Mouse (Mus musculus) neural tube, embryonic 14.5 days (tissue): ENCODE results near the gene Olfr358. TPM values are rescaled to one million over a fixed set of nuclear protein-coding genes. Genes with fewer than 3 reads are reported as not detected.

ENCODE experiments used
- ATAC-seq: fragments of 200-750 bp; cut with Nextera tagmentation; 2 replicates; pipeline ENCODE4 v1.8.0; 2017; ENCODE audit warnings: low read depth, mild to moderate bottlenecking, moderate TSS enrichment, moderate library complexity
- H3K27ac ChIP-seq: fragments of 300-500 bp; sonication (generic); 2 replicates; pipeline ENCODE4 v1.5.1; 2014; ENCODE audit warnings: low read depth, mild to moderate bottlenecking, control low read depth, low read length, moderate library complexity, mixed read lengths
- H3K27me3 ChIP-seq: fragments of 300-500 bp; sonication (generic); 2 replicates; pipeline ENCODE4 v1.6.1; 2014; ENCODE audit warnings: low read length; ENCODE audit not compliant: control insufficient read depth, insufficient read depth
- H3K36me3 ChIP-seq: fragments of 300-500 bp; sonication (generic); 2 replicates; pipeline ENCODE4 v1.6.1; 2014; ENCODE audit warnings: low read length, mixed read lengths; ENCODE audit not compliant: control insufficient read depth, insufficient read depth
- H3K4me1 ChIP-seq: fragments of 300-500 bp; sonication (generic); 2 replicates; pipeline ENCODE4 v1.6.1; 2014; ENCODE audit warnings: low read length; ENCODE audit not compliant: control insufficient read depth, insufficient read depth
- H3K4me2 ChIP-seq: fragments of 300-500 bp; sonication (generic); 2 replicates; pipeline ENCODE4 v1.6.1; 2014; ENCODE audit warnings: mild to moderate bottlenecking, low read depth, low read length, control low read depth
- H3K4me3 ChIP-seq: fragments of 300-500 bp; sonication (generic); 2 replicates; pipeline ENCODE4 v1.5.1; 2014; ENCODE audit warnings: low read depth, low read length, control low read depth, mixed read lengths
- H3K9ac ChIP-seq: fragments of 300-500 bp; sonication (generic); replicated peaks from 2 replicates; pipeline ENCODE4 v1.6.1; 2014; ENCODE audit warnings: low read depth, mild to moderate bottlenecking, control low read depth, low read length, mixed read lengths
- H3K9me3 ChIP-seq: fragments of 300-500 bp; sonication (generic); 2 replicates; pipeline ENCODE4 v1.6.1; 2016; ENCODE audit warnings: low read length; ENCODE audit not compliant: control insufficient read depth
- WGBS: fragments of 180-500 bp; shearing (Covaris S2); extraction: QIAGEN DNeasy Blood & Tissue Kit; methylation state at CpG from one replicate; pipeline ENCODE4 v1.1.7; 2014; 5-methylcytosine and 5-hydroxymethylcytosine counted together
- polyA plus RNA-seq: library from polyadenylated mRNA; unstranded; fragments of >200 nt; fragmentation: Nextera tagmentation; extraction: Ambion mirVana; gene quantifications from 2 replicates; pipeline ENCODE4 v1.2.1, GENCODE M21; 2014

Gene Olfr358
- polyA plus RNA-seq: not detected in 2 replicates

DNA sequence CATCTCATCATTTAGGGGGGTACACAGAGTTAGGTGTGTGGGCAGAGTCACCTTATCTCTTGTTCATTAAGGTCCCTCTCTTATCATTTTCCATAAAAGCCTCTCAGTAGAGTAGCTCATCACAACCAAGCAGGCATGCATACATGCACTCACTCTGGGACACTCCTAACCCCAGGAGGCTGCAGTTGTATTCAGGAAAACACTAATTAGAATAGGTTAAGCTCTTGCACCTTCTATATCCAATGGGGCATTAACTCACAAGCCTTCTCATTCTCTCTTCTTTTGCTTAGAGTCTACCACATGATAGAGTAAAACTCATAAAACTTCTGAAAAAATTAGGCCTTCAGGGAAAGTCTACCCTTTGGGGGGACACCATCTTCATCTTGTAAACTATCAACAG is at the start of gene Olfr358:
TSS of gene Olfr358 (minus strand) at position 101 of the 400 bp plus-strand sequence.
- no peaks in the 10 kb centered on the region for H3K27me3 ChIP-seq
- no peak within 1 kb of the TSS for H3K9ac ChIP-seq
- H3K4me2 ChIP-seq: no peak within 1 kb of the TSS
- H3K27ac ChIP-seq: no peak within 1 kb of the TSS
- H3K36me3 ChIP-seq: no peaks in the 10 kb centered on the region
- H3K4me3 ChIP-seq: no peak within 1 kb of the TSS
- ATAC-seq: no peak
- no peaks in the 10 kb centered on the region for H3K9me3 ChIP-seq
- H3K4me1 ChIP-seq: no peaks in the 10 kb centered on the region

DNA sequence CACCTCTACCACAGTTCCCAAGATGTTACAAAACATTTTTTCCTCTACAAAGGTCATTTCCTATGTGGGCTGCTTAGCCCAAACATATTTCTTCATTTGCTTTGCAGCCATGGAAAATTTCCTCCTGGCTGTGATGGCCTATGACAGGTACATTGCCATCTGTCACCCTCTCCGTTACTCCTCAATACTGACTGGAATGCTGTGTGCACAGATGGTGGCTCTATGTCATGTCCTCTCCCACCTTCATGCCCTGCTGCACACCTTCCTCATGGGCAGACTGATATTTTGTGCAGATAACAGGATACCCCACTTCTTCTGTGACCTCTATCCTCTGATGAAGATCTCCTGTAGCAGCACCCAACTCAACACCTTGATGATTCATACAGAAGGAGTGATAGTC is 12.1 kb downstream of the Olfr358 start:
- 88% methylated on average over 1 of the region's 1 CpGs for WGBS
- Histone ChIP-seq H3K4me3 (no peak overlapping the region), H3K9me3 (no peaks in the 10 kb centered on the region), H3K4me1 (no peaks in the 10 kb centered on the region), H3K36me3 (no peaks in the 10 kb centered on the region), H3K4me2 (no peak overlapping the region), H3K27me3 (no peaks in the 10 kb centered on the region), H3K27ac (no peak overlapping the region), H3K9ac (no peak overlapping the region)
- ATAC-seq: no peak

DNA sequence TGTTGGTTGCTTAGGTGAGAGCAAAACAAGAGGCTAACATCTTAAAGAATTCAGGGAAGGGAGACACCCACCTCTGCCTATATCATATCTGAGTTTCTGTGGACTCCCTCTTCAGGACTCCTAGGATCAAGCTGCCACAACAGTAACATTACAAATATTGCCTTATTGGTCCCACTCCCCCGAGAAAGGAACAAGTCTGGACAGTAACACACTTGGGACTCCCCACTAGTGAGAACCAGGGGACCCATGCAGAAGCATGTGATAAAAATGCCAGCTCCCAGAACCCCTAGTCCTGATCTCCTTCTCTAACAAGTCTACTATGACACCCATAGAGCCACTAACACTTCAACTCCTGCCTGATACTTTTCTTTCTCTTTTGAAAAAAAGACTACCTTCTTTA is 15.6 kb downstream of the Olfr358 start, which contains the start of gene Olfr357:
TSS of gene Olfr357 (plus strand) at position 301 of the 400 bp plus-strand sequence.
- Histone ChIP-seq H3K9ac (no peak within 1 kb of the TSS), H3K9me3 (no peaks in the 10 kb centered on the region; the same call in 1 of the 2 replicates), H3K27me3 (no peaks in the 10 kb centered on the region), H3K4me3 (no peak within 1 kb of the TSS), H3K4me2 (no peak within 1 kb of the TSS), H3K27ac (no peak within 1 kb of the TSS), H3K4me1 (no peaks in the 10 kb centered on the region), H3K36me3 (no peaks in the 10 kb centered on the region)
- 50% methylated on average over 1 of the region's 1 CpGs for WGBS
- no peak for ATAC-seq

Other genes starting within 250 kb of the Olfr358 start
- gene Olfr348, start 225.1 kb downstream of the Olfr358 start, polyA plus RNA-seq: not detected in 2 replicates
- not detected in 2 replicates for gene Olfr50, start 218.8 kb downstream of the Olfr358 start, polyA plus RNA-seq
- gene Olfr3, start 192.3 kb downstream of the Olfr358 start, polyA plus RNA-seq: not detected in 2 replicates
- gene Olfr350, start 163.0 kb downstream of the Olfr358 start, polyA plus RNA-seq: not detected in 2 replicates
- gene Olfr351, start 146.7 kb downstream of the Olfr358 start, polyA plus RNA-seq: not detected in 2 replicates
- gene Olfr352, start 140.9 kb downstream of the Olfr358 start, polyA plus RNA-seq: not detected in 2 replicates
- not detected in 2 replicates for gene Olfr353, start 116.4 kb downstream of the Olfr358 start, polyA plus RNA-seq
- gene Olfr354, start 103.7 kb downstream of the Olfr358 start, polyA plus RNA-seq: not detected in 2 replicates
- not detected in 2 replicates for gene Olfr355, start 80.4 kb downstream of the Olfr358 start, polyA plus RNA-seq
- not detected in 2 replicates for gene Olfr356, start 72.2 kb downstream of the Olfr358 start, polyA plus RNA-seq
- not detected in 2 replicates for gene Olfr357, start 15.5 kb downstream of the Olfr358 start, polyA plus RNA-seq
- gene Olfr360, start 56.4 kb upstream of the Olfr358 start, polyA plus RNA-seq: not detected in 2 replicates
- gene Olfr361, start 80.0 kb upstream of the Olfr358 start, polyA plus RNA-seq: not detected in 2 replicates
- not detected in 2 replicates for gene Olfr362, start 108.6 kb upstream of the Olfr358 start, polyA plus RNA-seq
- gene Olfr364-ps1, start 130.0 kb upstream of the Olfr358 start, polyA plus RNA-seq: not detected in 2 replicates
- gene Olfr365, start 178.9 kb upstream of the Olfr358 start, polyA plus RNA-seq: not detected in 2 replicates
- not detected in 2 replicates for gene Olfr366, start 202.2 kb upstream of the Olfr358 start, polyA plus RNA-seq